Mouse (Mus musculus) brain, embryonic 14.5 days (tissue): ENCODE results near the gene Cacng1.

Source experiments
- CTCF ChIP-seq: fragments of 200-500 bp; IDR thresholded peaks from 2 replicates; pipeline ENCODE4 v1.5.1; 2012; ENCODE audit warnings: inconsistent platforms, mild to moderate bottlenecking, moderate library complexity, borderline replicate concordance; ENCODE audit not compliant: insufficient read depth, insufficient read length; ENCODE audit errors: extremely low read depth
- POLR2A ChIP-seq: fragments of 200-500 bp; IDR thresholded peaks from 2 replicates; pipeline ENCODE4 v1.6.1; 2012; ENCODE audit warnings: mild to moderate bottlenecking, inconsistent platforms, borderline replicate concordance; ENCODE audit not compliant: poor library complexity, insufficient read depth, insufficient read length, severe bottlenecking; ENCODE audit errors: extremely low read depth

GRCm38 (mm10) chr11:107691569-107691968, 24.8 kb downstream of the Cacng1 start:
- TF ChIP-seq CTCF, result no peak
- TF ChIP-seq POLR2A, result no peak
